Mouse (Mus musculus): ENCODE results near the gene Dlg1.

GRCm38 (mm10) chr16:31883902-31884301, 220.7 kb downstream of the Dlg1 start:
- TF ChIP-seq USF1 (IDR thresholded peaks at IDR 0.05; ENCODE audit: low read depth) (no peak), CTCF (IDR thresholded peaks at IDR 0.05; ENCODE audit: control insufficient read depth, insufficient read depth, insufficient read length) (no peak), MYOG (IDR thresholded peaks at IDR 0.05; ENCODE audit: control insufficient read depth, extremely low read depth, insufficient read length) (no peak), MAX (IDR thresholded peaks at IDR 0.05) (no peak)

All from C2C12 (cell line).